ENCODE assay signal across 8 mouse cellular contexts in genomic region chr5:107725435-107726261, GRCm38 (mm10). TPM values are rescaled to one million over a fixed set of nuclear protein-coding genes. Genes with fewer than 3 reads are reported as not detected.
DNase-seq lines count a peak whose midpoint lies in the region; ATAC-seq and TF ChIP-seq lines count a peak whose summit lies in the region.

TSS of gene Gfi1 (minus strand) at chr5:107726036.

- no peaks in the 10 kb centered on the region for H3K36me3 ChIP-seq in liver, embryonic 14.5 days (replicated peaks; ENCODE audit: control insufficient read depth, insufficient read depth, low read depth)
- H3K36me3 ChIP-seq in neural tube, embryonic 12.5 days, result no peaks in the 10 kb centered on the region

- no peak for TF ChIP-seq CTCF in liver, embryonic 14.5 days (IDR thresholded peaks at IDR 0.05; ENCODE audit: low read depth)

- ATAC-seq in hematopoietic stem cell, adult 5-6 weeks (replicated peaks in 1 of 2; ENCODE audit: insufficient read depth in 1 of 2, low FRiP score in 2 of 2, low TSS enrichment in 1 of 2, low read depth in 1 of 2, poor library complexity in 2 of 2, severe bottlenecking in 2 of 2), result peak; percentile 60 to 65
- no peak for ATAC-seq in liver, embryonic 14.5 days (ENCODE audit: insufficient read depth)
- peak; percentile 46; the same call in 1 of the 2 replicates for ATAC-seq in neural tube, embryonic 12.5 days (ENCODE audit: low FRiP score, low read depth)

- no peak within 1 kb of the TSS for H3K27ac ChIP-seq in liver, embryonic 14.5 days
- no peak within 1 kb of the TSS for H3K27ac ChIP-seq in neural tube, embryonic 12.5 days

- peaks cover 83% of the 10 kb centered on the region for H3K27me3 ChIP-seq in liver, embryonic 14.5 days (ENCODE audit: control insufficient read depth, insufficient read depth, low read length)
- peaks cover 92% of the 10 kb centered on the region for H3K27me3 ChIP-seq in neural tube, embryonic 12.5 days (replicated peaks)

- 1% methylated on average over 41 of the region's 41 CpGs for WGBS in liver, embryonic 14.5 days (ENCODE audit: insufficient replicate concordance)
- under 1% methylated on average over 41 of the region's 41 CpGs for WGBS in neural tube, embryonic 12.5 days

- TF ChIP-seq EP300 in liver, embryonic 14.5 days (IDR thresholded peaks at IDR 0.05; ENCODE audit: low read depth), result no peak

- H3K4me2 ChIP-seq in liver, embryonic 14.5 days (ENCODE audit: low read depth), result peak within 1 kb of the TSS; percentile 54
- peak within 1 kb of the TSS; percentile 54 for H3K4me2 ChIP-seq in neural tube, embryonic 12.5 days (replicated peaks)

- H3K4me3 ChIP-seq in liver, embryonic 14.5 days (ENCODE audit: insufficient read depth in 1 of 2, low read depth in 2 of 2, low read length in 2 of 2), result peak within 1 kb of the TSS; percentile 19 to 29; a peak in 2 of 4 replicates
- peak within 1 kb of the TSS; percentile 25 for H3K4me3 ChIP-seq in neural tube, embryonic 12.5 days

- H3K9me3 ChIP-seq in liver, embryonic 14.5 days (ENCODE audit: control insufficient read depth, low read length), result no peaks in the 10 kb centered on the region
- H3K9me3 ChIP-seq in neural tube, embryonic 12.5 days, result no peaks in the 10 kb centered on the region

- H3K4me1 ChIP-seq in liver, embryonic 14.5 days (replicated peaks; ENCODE audit: control insufficient read depth in 2 of 2, insufficient read depth in 2 of 2, low read length in 1 of 2), result no peaks in the 10 kb centered on the region
- H3K4me1 ChIP-seq in neural tube, embryonic 12.5 days, result peaks cover 45% of the 10 kb centered on the region

- H3K9ac ChIP-seq in liver, embryonic 14.5 days (replicated peaks), result no peak within 1 kb of the TSS
- no peak within 1 kb of the TSS for H3K9ac ChIP-seq in neural tube, embryonic 12.5 days

- DNase-seq in heart, adult 18-20 months, result peak; percentile 18 to 23
- no peak for DNase-seq in heart, adult 8-10 months (ENCODE audit: low spot score)
- DNase-seq in embryo, embryonic 10.5 days (ENCODE audit: low spot score), result peak; percentile 52
- DNase-seq in liver, embryonic 14.5 days (ENCODE audit: low read depth in 3 of 3, low spot score in 3 of 3), result no peak
- DNase-seq in thymus, postnatal 36 days, result peak; percentile 83 to 90
- DNase-seq in gastrocnemius, adult 8-10 months (ENCODE audit: low spot score in 2 of 2), result no peak

RNA-seq across cellular contexts. Expression of gene Gfi1, which starts in this region (rescaled TPM):
- total RNA-seq in heart, adult 18-20 months (2021), result under 1 TPM; 0.30 to 0.31 TPM
- not detected for total RNA-seq in heart, adult 8-10 months (2022)
- 16.5 and 30.3 TPM in 2 replicates for total RNA-seq in hematopoietic stem cell, adult 5-6 weeks (2017)
- polyA plus RNA-seq in liver, embryonic 14.5 days (2012; rRNA removed), result 2.2 and 3.0 TPM in 2 replicates
- polyA plus RNA-seq in liver, embryonic 14.5 days (2014; fragmentation: Nextera tagmentation; extraction: Ambion mirVana), result 1.1 and 1.7 TPM in 2 replicates
- polyA plus RNA-seq in neural tube, embryonic 12.5 days (2016; fragmentation: Nextera tagmentation; extraction: Ambion mirVana), result not detected in 2 replicates
- not detected for total RNA-seq in gastrocnemius, adult 8-10 months (2022)

Comparison
In these comparisons a context has a peak if more than half of its experiments do, and no peak if none do; other contexts are left out.
1. RNA of gene Gfi1 (total RNA-seq): 16.5 to 30.3 TPM in hematopoietic stem cell, adult 5-6 weeks; 0.30 to 0.31 TPM in heart, adult 18-20 months, not detected in heart, adult 8-10 months and not detected in gastrocnemius, adult 8-10 months; every median in the first group is over 10 times any median in the second.
2. Peak in DNase-seq in heart, adult 18-20 months; RNA of the gene not detected or under 1 TPM.
3. Peak in ATAC-seq, H3K4me3 ChIP-seq and H3K4me2 ChIP-seq in neural tube, embryonic 12.5 days; RNA of the gene not detected or under 1 TPM.
4. DNase-seq: peak in embryo, embryonic 10.5 days (single experiment) and thymus, postnatal 36 days (2 of 2); none in heart, adult 8-10 months (single experiment), liver, embryonic 14.5 days (0 of 3) and gastrocnemius, adult 8-10 months (0 of 2).